Mouse (Mus musculus) ES-E14 (cell line): Measurements from ENCODE around the gene Fgf12. TPM values are rescaled to one million over a fixed set of nuclear protein-coding genes. Genes with fewer than 3 reads are reported as not detected.

ENCODE experiments used
- DNase-seq: peaks from one replicate; pipeline ENCODE4 v3.0.0-alpha.2; 2013; ENCODE audit warnings: low read depth, low spot score
- H3K27ac ChIP-seq: 2 replicates; pipeline ENCODE4 v1.5.1; 2012; ENCODE audit warnings: low read depth, mild to moderate bottlenecking, low read length, moderate library complexity, mixed read lengths; ENCODE audit not compliant: poor library complexity, insufficient read depth, severe bottlenecking
- H3K36me3 ChIP-seq: 2 replicates; pipeline ENCODE4 v1.6.1; 2012; ENCODE audit warnings: mild to moderate bottlenecking, low read length, moderate library complexity, mixed read lengths; ENCODE audit not compliant: control insufficient read depth, poor library complexity, insufficient read depth, severe bottlenecking
- H3K4me1 ChIP-seq, 2 experiments: fragments of 150-350 bp in 1 of 2; sonication (generic) in 1 of 2; 2 replicates each; pipeline ENCODE4 v1.6.1; 2012; ENCODE audit warnings: low read length in 2 of 2, mild to moderate bottlenecking in 1 of 2, mixed read lengths in 1 of 2; ENCODE audit not compliant: control insufficient read depth in 2 of 2, insufficient read depth in 2 of 2, poor library complexity in 1 of 2
- H3K4me3 ChIP-seq, 2 experiments: fragments of 150-350 bp in 1 of 2; sonication (generic) in 1 of 2; 2 replicates each; pipeline ENCODE4 v1.5.1; 2012; ENCODE audit warnings: low read length in 2 of 2, low read depth in 1 of 2, mild to moderate bottlenecking in 1 of 2, mixed read lengths in 1 of 2; ENCODE audit not compliant: insufficient read depth in 1 of 2, poor library complexity in 1 of 2, severe bottlenecking in 1 of 2
- H3K9ac ChIP-seq: 2 replicates; pipeline ENCODE4 v1.6.1; 2012; ENCODE audit warnings: low read depth, mild to moderate bottlenecking, low read length, mixed read lengths; ENCODE audit not compliant: poor library complexity, insufficient read depth, severe bottlenecking
- H3K9me3 ChIP-seq: fragments of 150-350 bp; sonication (generic); 2 replicates; pipeline ENCODE4 v1.6.1; 2012; ENCODE audit warnings: low read depth, mild to moderate bottlenecking, low read length; ENCODE audit not compliant: control insufficient read depth, insufficient read depth
- CHD2 ChIP-seq: IDR thresholded peaks from 2 replicates; pipeline ENCODE4 v1.6.1; 2014; ENCODE audit warnings: mild to moderate bottlenecking, low read depth, low read length, inconsistent platforms
- HCFC1 ChIP-seq: IDR thresholded peaks from 2 replicates; pipeline ENCODE4 v1.6.1; 2012; ENCODE audit warnings: low read length, inconsistent platforms, borderline replicate concordance; ENCODE audit not compliant: insufficient read depth
- MAFK ChIP-seq: IDR thresholded peaks from 2 replicates; pipeline ENCODE4 v1.6.1; 2014; ENCODE audit warnings: mild to moderate bottlenecking, low read depth, low read length, inconsistent platforms; ENCODE audit not compliant: insufficient read depth
- ZC3H11A ChIP-seq: IDR thresholded peaks from 2 replicates; pipeline ENCODE4 v1.6.1; 2012; ENCODE audit warnings: low read depth, mild to moderate bottlenecking, inconsistent platforms, low read length, borderline replicate concordance
- ZNF384 ChIP-seq: IDR thresholded peaks from 2 replicates; pipeline ENCODE4 v1.6.1; 2012; ENCODE audit warnings: low read depth, low read length, inconsistent platforms
- in situ Hi-C, 2 experiments: fragments of 600-800 bp; cut with MboI; formaldehyde crosslinking; loops; one replicate each; pipeline ENCODE4 v1.15.1; 2025; ENCODE audit warnings: low sequenced_read_pairs in 2 of 2, inconsistent platforms in 1 of 2; ENCODE audit not compliant: unreplicated experiment in 2 of 2
- total RNA-seq: library from RNA; depleted of rRNA; stranded (reverse); fragments of 300-350 nt; gene quantifications from 2 replicates; pipeline ENCODE4 v1.2.3, GENCODE M21; 2012

Gene Fgf12
- total RNA-seq, 1 experiment = not detected

DNA sequence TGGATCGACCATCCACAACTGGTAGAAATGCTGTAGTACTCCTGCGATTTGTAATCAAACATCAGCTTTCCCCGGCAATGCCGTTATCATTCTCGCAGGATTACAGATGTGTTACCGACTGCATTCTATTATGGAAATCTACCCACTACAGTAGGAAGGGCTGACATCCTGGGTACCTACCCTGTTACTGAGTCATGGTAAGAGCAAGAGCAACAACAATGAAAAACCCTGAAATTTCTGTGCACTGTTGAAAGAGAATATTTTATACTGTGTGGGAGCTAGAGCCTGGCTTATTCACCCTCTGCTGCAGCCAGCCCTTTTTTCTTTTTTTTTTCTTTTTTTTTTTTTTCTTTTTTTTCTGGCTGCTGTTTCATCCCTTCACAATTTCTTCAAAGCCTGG is 126.6 kb downstream of the Fgf12 start:
- Histone ChIP-seq H3K4me1 (peaks cover 0 to 6% of the 10 kb centered on the region in 2 experiments; a peak in 1 of 4 replicates), H3K36me3 (no peaks in the 10 kb centered on the region), H3K4me3 (no peak overlapping the region), H3K9me3 (no peaks in the 10 kb centered on the region), H3K27ac (no peak overlapping the region), H3K9ac (no peak overlapping the region)
- in situ Hi-C loops = no loop called here
- TF ChIP-seq ZNF384 (no peak), HCFC1 (no peak), CHD2 (no peak), MAFK (no peak), ZC3H11A (no peak)
- no peak for DNase-seq

- Histone ChIP-seq H3K27ac (no peak overlapping the region), H3K9ac (no peak overlapping the region), H3K36me3 (no peaks in the 10 kb centered on the region), H3K9me3 (no peaks in the 10 kb centered on the region), H3K4me1 (peaks cover 0 to 6% of the 10 kb centered on the region in 2 experiments; a peak in 1 of 4 replicates), H3K4me3 (no peak overlapping the region)
- in situ Hi-C loops = no loop called here
- DNase-seq = no peak
- no peak for TF ChIP-seq HCFC1
- no peak for TF ChIP-seq CHD2
- TF ChIP-seq MAFK = no peak
- TF ChIP-seq ZNF384 = no peak
- no peak for TF ChIP-seq ZC3H11A
Measured at GRCm38 (mm10) chr16:28625689-28626088, 127.2 kb downstream of the Fgf12 start.

- H3K4me1 ChIP-seq = no peaks in the 10 kb centered on the region
- no peaks in the 10 kb centered on the region for H3K36me3 ChIP-seq
- H3K9me3 ChIP-seq = no peaks in the 10 kb centered on the region
- no peak for DNase-seq
- no peak overlapping the region for H3K27ac ChIP-seq
- in situ Hi-C loops = no loop called here
- no peak for TF ChIP-seq CHD2
- TF ChIP-seq ZC3H11A = no peak
- no peak for TF ChIP-seq HCFC1
- no peak for TF ChIP-seq ZNF384
- no peak overlapping the region for H3K9ac ChIP-seq
- no peak overlapping the region for H3K4me3 ChIP-seq
Measured at GRCm38 (mm10) chr16:28614412-28614811, 138.5 kb downstream of the Fgf12 start.

DNA sequence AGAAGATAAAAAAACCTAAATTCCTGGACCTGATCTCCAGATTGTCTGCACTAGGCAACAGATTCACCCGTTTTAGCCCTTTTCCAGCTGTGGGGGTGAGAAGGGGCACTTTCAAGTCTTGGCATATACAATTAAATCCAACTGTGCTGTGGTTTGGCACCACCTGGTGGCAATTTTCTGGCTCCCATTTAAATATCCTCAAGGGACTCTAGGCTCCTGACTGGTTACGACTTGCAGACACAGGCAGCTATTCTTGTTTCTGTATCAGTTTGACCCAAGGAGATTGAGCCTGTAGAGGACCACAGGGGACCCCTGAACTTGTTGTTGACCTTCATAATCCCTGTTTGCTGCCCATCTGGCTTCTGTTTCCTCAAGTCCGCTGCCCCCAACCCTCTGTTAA is 141.9 kb downstream of the Fgf12 start:
- Histone ChIP-seq H3K36me3 (no peaks in the 10 kb centered on the region), H3K9ac (no peak overlapping the region), H3K4me1 (no peaks in the 10 kb centered on the region), H3K4me3 (no peak overlapping the region), H3K9me3 (no peaks in the 10 kb centered on the region), H3K27ac (no peak overlapping the region)
- TF ChIP-seq ZC3H11A (no peak), MAFK (no peak), HCFC1 (no peak), CHD2 (no peak), ZNF384 (no peak)
- in situ Hi-C loops = no loop called here
- no peak for DNase-seq

DNA sequence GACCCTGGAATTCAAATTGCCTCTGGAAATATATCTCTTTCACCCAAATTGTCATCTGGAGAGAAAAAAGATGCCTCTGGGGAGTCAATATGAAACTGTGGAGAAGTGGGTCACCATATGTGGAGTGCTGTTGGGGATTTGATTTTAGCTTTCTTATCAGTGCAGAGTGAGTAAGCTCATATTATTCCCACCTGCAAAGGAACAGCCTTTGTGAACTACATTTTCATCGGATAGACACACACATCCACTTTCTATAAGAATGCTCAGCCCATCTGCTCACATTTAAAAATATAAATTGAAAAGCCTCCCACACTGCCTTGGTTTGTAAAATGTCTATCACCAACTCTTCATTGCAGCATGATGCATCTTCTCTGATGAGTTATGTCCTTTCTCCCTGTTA is 149.7 kb downstream of the Fgf12 start:
- DNase-seq = no peak
- H3K9ac ChIP-seq = no peak overlapping the region
- H3K4me1 ChIP-seq = no peaks in the 10 kb centered on the region
- H3K4me3 ChIP-seq = no peak overlapping the region
- H3K27ac ChIP-seq = no peak overlapping the region
- H3K9me3 ChIP-seq = no peaks in the 10 kb centered on the region
- TF ChIP-seq ZC3H11A = no peak
- no peak for TF ChIP-seq MAFK
- TF ChIP-seq ZNF384 = no peak
- no peak for TF ChIP-seq HCFC1
- TF ChIP-seq CHD2 = no peak
- H3K36me3 ChIP-seq = no peaks in the 10 kb centered on the region
- in situ Hi-C loops = no loop called here
